Mouse (Mus musculus) cerebellum, adult 2 months (tissue): ENCODE results near the gene Sox18.

ENCODE experiments used
- CTCF ChIP-seq: fragments of 200-500 bp; IDR thresholded peaks from 2 replicates; pipeline ENCODE4 v1.5.1; 2011; ENCODE audit warnings: low read depth, mild to moderate bottlenecking, control low read depth, low read length, moderate library complexity, borderline replicate concordance; ENCODE audit not compliant: insufficient read depth
- POLR2A ChIP-seq: fragments of 200-500 bp; IDR thresholded peaks from 2 replicates; pipeline ENCODE4 v1.6.1; 2011; ENCODE audit warnings: low read length, control low read depth, borderline replicate concordance; ENCODE audit not compliant: insufficient read depth

- TF ChIP-seq POLR2A (no peak), CTCF (no peak)
These were observed 3.5 kb upstream of the Sox18 start for GRCm38 (mm10) chr2:181674934-181675333.
